Mouse (Mus musculus) gastrocnemius, adult 2 months (tissue): ENCODE measurements around the gene Tes3-ps. TPM values are rescaled to one million over a fixed set of nuclear protein-coding genes. Genes with fewer than 3 reads are reported as not detected.

Source experiments
- DNase-seq: peaks from one replicate; pipeline ENCODE4 v3.0.0; 2022
- H3K27ac ChIP-seq: fragments of 200-600 bp; 2 replicates; pipeline ENCODE4 v1.8.1; 2022; ENCODE audit warnings: mild to moderate bottlenecking
- H3K4me3 ChIP-seq: fragments of 200-600 bp; 2 replicates; pipeline ENCODE4 v1.8.1; 2022; ENCODE audit warnings: mild to moderate bottlenecking, moderate library complexity
- CTCF ChIP-seq: fragments of 200-600 bp; IDR thresholded peaks from 2 replicates; pipeline ENCODE4 v1.8.1; 2022; ENCODE audit warnings: antibody characterized with exemption, mild to moderate bottlenecking, moderate library complexity
- intact Hi-C: fragments of 180-260 bp; cut with DNase I; formaldehyde crosslinking; loops from one replicate; pipeline ENCODE4 v1.15.1; 2025
- total RNA-seq, 2 experiments: library from RNA; stranded (reverse); gene quantifications; 2 replicates each; pipeline ENCODE4 v1.2.3; 2021

The Tes3-ps gene
- total RNA-seq, 2 experiments from 2014 or later: 1.7 to 2.4 TPM

DNA sequence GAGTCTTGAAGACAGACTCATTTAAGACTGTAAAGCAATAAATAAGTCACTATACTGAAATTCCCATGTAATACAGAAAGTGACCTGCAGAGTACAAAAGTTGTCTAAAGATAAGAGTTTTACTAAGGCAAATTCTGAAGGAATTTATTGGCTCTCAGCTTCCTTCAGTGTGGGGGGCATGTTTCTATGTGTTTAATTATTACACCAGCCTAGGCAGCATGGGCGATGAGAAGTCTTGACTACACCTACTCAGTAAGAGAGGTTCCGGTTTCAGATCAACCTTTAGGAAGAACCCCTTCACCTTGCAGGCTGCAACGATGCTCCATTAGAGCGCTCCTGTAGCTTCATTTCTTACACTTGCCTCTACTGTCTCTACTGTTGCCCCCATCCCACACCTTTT lies 37.5 kb downstream of the Tes3-ps start:
- intact Hi-C loops: no loop called here
- no peak overlapping the region for H3K27ac ChIP-seq
- DNase-seq: no peak
- no peak overlapping the region for H3K4me3 ChIP-seq
- no peak for TF ChIP-seq CTCF

DNA sequence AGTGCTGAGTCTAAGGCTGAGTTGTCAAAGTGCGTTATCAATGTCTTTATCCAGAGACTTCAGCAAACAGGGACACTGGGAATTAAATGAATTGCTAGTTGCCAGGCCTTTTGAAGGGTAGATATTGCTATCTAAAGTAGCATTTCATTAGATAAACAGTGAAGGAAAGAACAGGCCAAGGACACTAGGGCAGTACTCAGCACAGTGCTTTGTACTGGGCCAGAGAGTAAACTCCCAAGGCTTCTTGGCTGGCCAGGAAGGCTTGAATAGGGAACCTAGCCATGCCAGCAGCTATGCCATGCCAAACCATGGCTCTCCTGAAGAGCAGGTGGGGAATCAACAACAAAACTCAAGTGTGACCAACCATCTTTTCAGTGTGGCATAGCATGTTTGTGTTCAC lies 43.8 kb downstream of the Tes3-ps start:
- Histone ChIP-seq H3K4me3 (no peak overlapping the region), H3K27ac (peak overlapping the region; percentile 4)
- TF ChIP-seq CTCF: no peak
- no peak for DNase-seq
- intact Hi-C loops: loop anchor here (5.0 kb wide), 1 partner anchor 55 kb away; no protein-coding TSS in a partner anchor

DNA sequence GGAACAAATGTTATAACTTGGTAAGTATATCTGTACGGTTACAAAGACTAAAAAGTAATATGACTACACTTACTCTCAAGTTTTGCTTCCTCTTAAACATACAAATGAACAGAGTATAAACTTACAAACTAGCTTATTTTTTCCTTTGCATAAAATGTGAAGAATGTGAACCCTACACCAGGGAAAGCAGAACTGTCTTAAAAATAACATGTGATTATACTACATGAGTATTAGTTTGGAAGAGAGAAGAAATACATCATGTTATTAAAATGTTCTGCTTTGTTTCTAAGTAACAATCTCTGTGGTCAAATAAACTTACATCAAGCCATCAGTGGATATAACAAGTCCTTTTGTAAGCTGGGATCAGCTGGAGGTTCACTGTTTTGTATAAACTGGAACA lies 45.6 kb downstream of the Tes3-ps start:
- H3K27ac ChIP-seq: peak overlapping the region; percentile 62
- intact Hi-C loops: loop anchor here (5.0 kb wide), 1 partner anchor 56 kb away; no protein-coding TSS in a partner anchor
- no peak for DNase-seq
- TF ChIP-seq CTCF: no peak
- H3K4me3 ChIP-seq: no peak overlapping the region

DNA sequence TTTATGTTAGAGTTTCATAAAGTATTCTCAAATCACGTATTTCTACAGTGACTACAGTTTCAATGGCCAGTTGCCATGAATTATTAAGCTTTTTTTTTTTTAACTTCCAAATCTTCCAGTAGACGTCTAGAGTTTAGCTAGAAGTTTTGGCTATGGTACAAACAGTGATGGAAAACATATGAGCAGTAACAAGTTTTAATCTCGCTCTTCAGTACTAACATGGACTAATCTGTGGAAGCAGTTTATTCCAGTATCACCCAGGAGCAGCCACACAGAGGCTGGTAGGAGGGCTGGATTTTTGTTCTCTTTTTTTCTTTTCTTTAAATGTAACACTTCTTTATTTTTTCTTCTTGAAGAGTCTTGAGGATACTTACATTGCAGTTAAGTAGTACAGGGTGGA lies 51.2 kb downstream of the Tes3-ps start, which contains the start of gene Aspn:
Gene Aspn, plus strand, starts transcription at position 165 of the 400 bp plus-strand sequence.
- Histone ChIP-seq H3K4me3 (peak within 1 kb of the TSS; percentile 60), H3K27ac (peak within 1 kb of the TSS; percentile 82)
- no peak for DNase-seq
- intact Hi-C loops: no loop called here
- TF ChIP-seq CTCF: no peak

DNA sequence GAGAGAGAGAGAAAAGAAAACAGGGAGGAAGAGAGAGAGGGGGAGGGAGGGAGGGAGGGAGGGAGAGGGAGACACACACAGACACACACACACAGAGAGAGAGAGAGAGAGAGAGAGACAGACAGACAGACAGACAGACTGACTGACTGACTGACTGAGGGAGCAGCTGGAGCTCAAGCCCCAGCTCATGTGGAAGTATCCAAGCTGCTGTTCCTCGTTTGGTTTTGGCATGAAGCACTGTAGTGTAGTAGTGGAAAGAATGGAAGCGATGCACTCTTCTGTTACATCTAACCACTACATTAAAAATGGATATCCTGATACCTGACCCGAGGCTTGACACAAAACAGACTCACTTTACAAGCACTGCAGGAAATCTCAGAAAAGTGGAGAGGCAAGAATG lies 52.5 kb downstream of the Tes3-ps start:
- no peak for TF ChIP-seq CTCF
- H3K27ac ChIP-seq: peak overlapping the region; percentile 82
- intact Hi-C loops: no loop called here
- peak overlapping the region; percentile 60 for H3K4me3 ChIP-seq
- DNase-seq: no peak

Other genes with a start within 250 kb of the Tes3-ps start
- gene Susd3, start 244.6 kb upstream of the Tes3-ps start, total RNA-seq: under 1 TPM in 1 of 2 experiments, not detected in 1; 0.97 TPM
- 1 to 10 TPM in 1 of 2 experiments, under 1 TPM in 1; 0.97 to 1.1 TPM for gene Fgd3, start 173.0 kb upstream of the Tes3-ps start, total RNA-seq
- gene Bicd2, start 151.7 kb upstream of the Tes3-ps start, total RNA-seq: 10 to 100 TPM; 26.0 to 28.5 TPM
- 1 to 10 TPM; 5.6 to 6.3 TPM for gene Ippk, start 72.1 kb upstream of the Tes3-ps start, total RNA-seq
- gene Ecm2, start 11.5 kb downstream of the Tes3-ps start, total RNA-seq: 10 to 100 TPM in 1 of 2 experiments, 1 to 10 TPM in 1; 8.0 to 15.0 TPM
- 10 to 100 TPM; 13.0 to 19.6 TPM for gene Aspn, start 51.1 kb downstream of the Tes3-ps start, total RNA-seq
- gene Omd, start 89.1 kb downstream of the Tes3-ps start, total RNA-seq: 1 to 10 TPM; 1.9 to 4.8 TPM
- gene Ogn, start 114.7 kb downstream of the Tes3-ps start, total RNA-seq: 10 to 100 TPM; 21.3 to 46.8 TPM
- gene Cenpp, start 159.5 kb downstream of the Tes3-ps start, total RNA-seq: under 1 TPM; 0.79 to 0.86 TPM
- 10 to 100 TPM; 12.8 to 13.1 TPM for gene Nol8, start 159.8 kb downstream of the Tes3-ps start, total RNA-seq
- gene Iars, start 188.8 kb downstream of the Tes3-ps start, total RNA-seq: 10 to 100 TPM; 85.7 to 85.8 TPM